Mouse (Mus musculus) megakaryocyte, embryonic 14.5 days (primary cell): Measurements from ENCODE around the gene Nrxn2.

Experiments used
- FLI1 ChIP-seq: IDR thresholded peaks from 2 replicates; pipeline ENCODE4 v1.6.1; 2012; ENCODE audit warnings: low read length, inconsistent platforms, mixed read lengths
- GATA1 ChIP-seq: IDR thresholded peaks from 3 replicates; pipeline ENCODE4 v1.6.1; 2012; ENCODE audit warnings: mixed read lengths, low read length, inconsistent platforms, borderline replicate concordance

- TF ChIP-seq GATA1 (no peak), FLI1 (no peak)
Observed at GRCm38 (mm10) chr19:6500636-6501025, 82.1 kb downstream of the Nrxn2 start.
